Mouse (Mus musculus) lung, postnatal 36 days (tissue): ENCODE measurements around the gene Tm4sf20.

ENCODE experiments used
- DNase-seq: peaks from one replicate; pipeline ENCODE4 v3.0.0; 2022; ENCODE audit warnings: mixed read lengths

The Tm4sf20 gene

GRCm38 (mm10) chr1:82768269-82768668, at the start of gene Tm4sf20:
TSS of gene Tm4sf20 (minus strand) at chr1:82768461.
- DNase-seq, result no peak

GRCm38 (mm10) chr1:82815941-82816716, 47.9 kb upstream of the Tm4sf20 start:
- DNase-seq, result peak; percentile 58

GRCm38 (mm10) chr1:82811766-82812165, 43.5 kb upstream of the Tm4sf20 start:
- no peak for DNase-seq

DNA sequence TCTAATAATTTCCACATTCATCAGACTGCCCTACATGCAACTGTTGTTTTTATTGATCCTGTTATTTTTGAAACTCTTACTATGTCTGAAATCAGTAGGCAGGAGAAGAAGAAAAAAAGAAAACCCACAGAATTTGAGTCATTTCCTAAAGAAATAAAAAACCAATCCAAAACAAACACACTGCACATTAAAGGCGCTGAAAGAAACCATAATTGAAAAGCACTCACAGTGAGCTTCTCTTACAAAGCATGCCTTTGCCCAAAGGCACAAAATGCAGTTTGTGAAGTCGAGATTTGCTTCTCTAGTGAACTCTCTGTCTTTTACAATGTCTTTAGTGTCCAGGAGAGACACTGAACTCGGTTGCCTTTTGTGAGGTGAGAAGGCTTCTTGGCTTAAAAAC, 40.3 kb upstream of the Tm4sf20 start:
- no peak for DNase-seq

GRCm38 (mm10) chr1:82807206-82807605, 38.9 kb upstream of the Tm4sf20 start:
- DNase-seq, result no peak

- no peak for DNase-seq
Observed at GRCm38 (mm10) chr1:82806391-82806790, 38.1 kb upstream of the Tm4sf20 start.

DNA sequence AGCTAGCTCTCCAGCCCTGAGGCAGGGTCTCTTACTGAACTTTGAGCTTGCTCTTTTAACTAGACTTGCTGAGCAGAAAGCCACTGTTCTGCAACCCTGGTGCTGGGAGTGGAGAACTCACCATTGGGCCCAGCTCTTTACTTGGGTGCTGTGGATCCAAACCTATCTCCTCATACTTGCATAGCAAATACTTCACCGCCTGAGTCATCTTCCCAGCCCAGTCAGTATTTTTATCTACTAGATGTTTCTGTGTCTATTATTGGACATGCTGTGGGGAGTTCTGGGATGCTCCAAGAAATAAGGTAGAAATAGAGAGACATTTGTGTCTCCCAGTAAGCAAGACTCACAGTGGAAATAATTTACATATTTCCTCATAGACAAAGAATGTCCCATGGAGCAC, 35.8 kb upstream of the Tm4sf20 start:
- no peak for DNase-seq

- DNase-seq, result no peak
Observed at GRCm38 (mm10) chr1:82803608-82804007, 35.3 kb upstream of the Tm4sf20 start.

DNA sequence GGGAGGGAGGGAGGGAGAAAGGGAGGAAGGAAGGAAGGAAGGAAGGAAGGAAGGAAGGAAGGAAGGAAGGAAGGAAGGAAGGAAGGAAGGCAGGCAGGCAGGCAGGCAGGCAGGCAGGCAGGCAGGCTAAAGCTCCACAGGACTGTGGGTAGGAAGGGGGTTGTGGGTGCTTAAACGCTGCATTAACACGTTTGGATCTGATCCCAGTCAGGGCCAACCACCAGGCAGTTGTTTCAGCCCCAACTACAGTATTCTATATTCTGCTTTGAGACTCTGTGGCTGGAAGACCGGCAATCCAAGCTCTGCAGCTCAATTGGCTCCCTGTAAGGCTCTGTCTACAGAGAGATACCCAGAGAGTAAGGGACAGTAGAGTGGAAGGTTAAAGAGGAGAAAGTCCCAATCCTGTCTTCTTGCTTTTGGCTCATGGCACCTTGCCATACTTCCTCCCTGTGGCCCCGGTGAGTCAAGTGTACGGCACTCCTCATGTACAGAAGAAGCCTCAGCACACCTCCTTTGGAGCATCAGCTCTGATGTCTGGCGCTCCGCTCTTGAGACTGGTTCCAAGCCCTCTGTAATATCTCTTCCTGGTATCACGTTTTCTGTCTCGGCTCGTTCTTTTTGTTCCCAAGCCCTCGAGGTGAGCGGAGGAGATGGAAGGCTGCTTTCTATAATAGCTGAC, 33.0 kb upstream of the Tm4sf20 start:
- DNase-seq, result no peak

GRCm38 (mm10) chr1:82798922-82799321, 30.7 kb upstream of the Tm4sf20 start:
- peak; percentile 57 for DNase-seq

DNA sequence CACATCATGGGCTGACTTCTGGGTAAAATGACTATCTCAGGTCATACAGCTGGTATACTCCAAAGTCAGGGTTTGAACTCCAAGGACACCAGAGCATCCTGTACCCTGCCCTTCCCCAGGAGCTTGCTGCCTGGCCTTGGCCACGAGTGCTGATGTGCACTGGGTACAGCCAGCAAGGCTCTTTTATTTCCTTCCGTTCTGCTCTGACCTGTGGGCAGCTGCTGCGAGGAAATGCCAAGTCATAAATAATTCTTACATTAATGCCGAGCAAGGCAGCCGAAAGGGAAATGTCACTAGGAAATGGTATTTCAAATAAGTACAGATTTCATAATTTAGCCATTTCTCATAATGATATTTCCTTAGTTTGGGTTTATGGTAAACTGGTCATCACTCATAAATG, 30.0 kb upstream of the Tm4sf20 start:
- DNase-seq, result peak; percentile 54

DNA sequence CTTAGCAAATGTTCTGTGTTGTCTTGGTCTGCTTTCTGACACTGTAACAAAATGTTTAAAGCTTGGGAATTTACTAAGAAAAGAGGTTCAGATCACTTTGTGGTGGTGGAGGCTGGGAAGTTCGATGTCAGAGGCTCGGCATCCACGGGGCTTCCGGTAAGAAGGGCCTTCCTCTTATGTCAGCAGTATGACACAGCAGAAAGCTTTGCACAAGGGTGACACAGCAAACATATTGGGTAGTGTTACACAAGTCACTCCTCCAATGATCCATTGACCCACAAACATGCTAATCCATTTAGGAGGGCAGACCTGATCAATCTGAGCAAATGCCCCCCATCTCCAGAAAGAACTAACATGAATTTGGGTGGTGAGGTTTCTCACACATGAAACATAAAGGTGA, 28.8 kb upstream of the Tm4sf20 start:
- no peak for DNase-seq

DNA sequence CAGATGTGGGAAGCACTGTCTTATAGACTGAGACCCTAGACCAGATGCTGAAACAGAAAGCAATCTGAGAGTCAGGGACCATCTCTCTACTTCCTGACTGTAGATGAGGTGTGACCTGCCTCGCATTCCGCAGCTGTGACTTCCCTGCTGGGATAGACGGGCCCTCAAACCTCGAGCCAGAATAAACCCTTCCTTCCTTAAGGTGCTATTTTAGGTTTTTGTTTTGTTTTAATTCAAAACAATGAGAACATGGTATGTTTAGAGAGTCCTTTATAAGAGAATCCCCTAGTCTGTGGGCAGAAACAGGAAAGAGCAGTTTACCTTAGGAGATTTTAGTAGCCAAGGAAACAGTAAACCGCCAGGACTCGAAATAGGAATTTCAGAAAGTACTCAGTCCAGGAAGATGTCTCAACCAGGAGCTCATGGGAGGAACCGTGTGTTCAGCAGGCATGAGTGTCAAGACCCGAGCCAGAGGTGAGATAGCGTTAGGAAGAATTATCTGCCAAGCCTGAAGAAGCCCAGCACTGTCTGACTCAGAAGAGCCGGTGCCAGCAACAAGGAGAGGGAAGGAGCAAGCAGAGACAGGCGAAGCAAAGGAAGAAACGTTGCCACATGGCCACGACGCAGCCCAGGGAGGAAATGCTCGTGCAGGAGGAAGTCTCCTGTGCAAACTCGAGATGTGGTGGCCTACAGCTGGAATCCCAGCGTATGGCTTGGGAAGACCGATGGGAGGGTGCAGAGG, 27.6 kb upstream of the Tm4sf20 start:
- DNase-seq, result peak; percentile 59

DNA sequence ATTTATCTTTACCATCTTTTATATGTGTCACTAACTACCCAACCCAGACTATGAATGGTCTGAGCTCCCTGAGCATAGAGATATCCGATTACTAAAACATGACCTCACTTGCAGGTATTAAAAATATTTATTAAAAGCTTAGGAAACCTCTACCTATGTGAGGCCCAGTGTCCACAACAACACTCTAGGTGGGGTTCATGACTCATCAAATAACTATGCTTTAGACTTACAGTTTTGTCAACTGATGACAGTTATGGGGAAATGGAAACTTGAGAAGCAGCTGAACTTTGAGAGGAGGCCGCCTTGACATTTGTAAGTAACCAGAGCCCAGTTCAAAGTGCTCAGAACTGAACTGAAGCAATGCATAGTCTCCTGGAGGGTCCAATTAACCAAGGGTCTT, 26.9 kb upstream of the Tm4sf20 start:
- DNase-seq, result no peak

GRCm38 (mm10) chr1:82793986-82794385, 25.7 kb upstream of the Tm4sf20 start:
- DNase-seq, result no peak

DNA sequence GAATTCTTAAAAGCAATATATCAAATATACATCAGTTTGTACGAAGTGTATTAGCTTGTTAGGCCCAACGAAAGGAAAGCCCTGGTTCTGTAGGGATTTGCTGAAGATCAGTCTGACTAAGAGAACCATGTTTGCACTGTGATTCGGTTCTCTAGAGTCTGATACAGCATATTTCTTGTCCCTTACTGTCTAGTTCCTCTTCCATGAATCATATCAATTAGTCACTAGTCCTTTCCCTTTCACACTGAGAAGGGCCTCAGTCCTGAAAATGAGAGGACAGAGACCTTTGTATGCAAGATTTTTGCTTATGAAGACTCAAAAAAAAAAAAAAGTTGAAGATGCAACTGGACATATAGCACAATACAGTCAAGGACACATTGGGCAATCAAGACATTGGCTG, 24.8 kb upstream of the Tm4sf20 start:
- DNase-seq, result no peak

GRCm38 (mm10) chr1:82792238-82792637, 24.0 kb upstream of the Tm4sf20 start:
- DNase-seq, result no peak

- DNase-seq, result no peak
Observed at GRCm38 (mm10) chr1:82791105-82791504, 22.8 kb upstream of the Tm4sf20 start.

GRCm38 (mm10) chr1:82788070-82788469, 19.8 kb upstream of the Tm4sf20 start:
- DNase-seq, result no peak

DNA sequence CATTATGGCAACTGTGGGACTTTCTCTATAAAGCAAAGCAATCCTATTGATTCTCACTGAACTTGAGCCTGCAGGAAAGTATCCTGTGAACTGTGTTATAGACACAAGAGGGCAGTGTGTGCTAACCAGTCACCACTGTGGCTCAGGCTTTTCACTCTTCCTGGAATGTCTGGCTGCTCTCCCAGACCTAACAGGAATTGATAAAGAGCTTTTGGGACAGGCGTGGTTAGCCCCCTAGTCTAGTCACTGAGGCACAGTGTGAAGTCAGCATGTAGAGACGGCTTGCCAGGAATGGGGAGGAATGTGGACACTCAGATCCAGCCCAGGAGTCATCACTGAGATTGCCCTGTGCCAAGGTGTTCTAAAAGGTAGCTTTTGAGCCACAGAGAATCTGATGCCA, 19.2 kb upstream of the Tm4sf20 start:
- peak; percentile 92 for DNase-seq

- peak; percentile 89 for DNase-seq
Observed at GRCm38 (mm10) chr1:82785546-82785945, 17.3 kb upstream of the Tm4sf20 start.

DNA sequence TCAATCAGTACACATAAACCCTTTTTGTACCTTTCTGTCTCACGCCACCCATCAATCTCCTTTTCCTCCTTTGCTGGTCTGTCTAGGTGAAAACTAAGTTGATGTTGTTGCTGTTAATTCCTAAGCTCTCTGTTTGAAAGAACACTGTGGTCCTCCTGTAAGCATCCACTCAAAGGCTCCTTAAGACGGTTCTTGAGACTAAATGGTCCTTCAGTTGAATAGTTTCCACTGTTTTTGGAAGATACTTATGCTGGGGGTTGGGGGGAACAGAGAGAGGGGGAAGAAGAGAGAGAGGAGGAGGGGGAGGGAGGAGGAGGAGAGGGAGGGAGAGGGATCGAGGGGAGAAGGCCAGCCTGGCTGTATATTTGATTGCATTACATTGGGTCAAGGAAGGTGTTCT, 15.3 kb upstream of the Tm4sf20 start:
- DNase-seq, result peak; percentile 83

DNA sequence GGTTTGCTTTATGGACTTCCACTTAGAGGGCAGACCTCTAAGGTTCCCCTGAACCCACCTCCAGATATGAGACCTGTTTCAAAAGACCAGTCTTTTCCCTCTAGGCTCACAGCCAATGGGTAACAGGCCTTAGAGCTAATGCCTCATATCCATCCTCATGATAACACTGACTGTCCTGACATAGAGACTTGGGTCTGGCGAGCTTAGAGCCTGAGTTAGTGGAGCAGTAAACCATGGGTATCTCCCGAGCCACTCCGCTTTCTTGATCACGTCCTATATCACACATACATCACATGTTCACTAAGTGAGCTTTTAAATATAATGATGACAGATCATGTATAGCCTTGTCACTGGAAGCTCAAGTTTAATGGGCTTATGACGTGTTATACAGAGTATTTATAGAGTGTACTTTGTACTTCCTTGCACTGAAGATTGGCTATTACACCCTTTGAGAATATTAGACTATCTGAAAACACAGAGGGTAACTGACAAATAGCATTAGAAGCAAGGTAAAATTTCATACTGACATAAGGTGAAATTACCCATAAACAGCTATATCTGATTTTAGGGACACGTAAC, 11.2 kb upstream of the Tm4sf20 start:
- DNase-seq, result no peak
